ENCODE assay signal across 8 mouse cellular contexts in genomic region chr17:72925804-72926617, GRCm38 (mm10). TPM values are rescaled to one million over a fixed set of nuclear protein-coding genes. Genes with fewer than 3 reads are reported as not detected.
DNase-seq lines count a peak whose midpoint lies in the region; ATAC-seq and TF ChIP-seq lines count a peak whose summit lies in the region.

No protein-coding gene starts in this region.

- H3K4me3 ChIP-seq in lung, adult 2 months (replicated peaks; ENCODE audit: extremely low read depth, low read depth, low read length) = no peak overlapping the region
- no peak overlapping the region for H3K4me3 ChIP-seq in forebrain, embryonic 16.5 days (replicated peaks; ENCODE audit: low read length)
- no peak overlapping the region for H3K4me3 ChIP-seq in hindbrain, embryonic 11.5 days (ENCODE audit: low read depth, low read length)
- H3K4me3 ChIP-seq in midbrain, embryonic 12.5 days = no peak overlapping the region

- no peaks in the 10 kb centered on the region for H3K9me3 ChIP-seq in forebrain, embryonic 16.5 days (ENCODE audit: control insufficient read depth, low read length)
- H3K9me3 ChIP-seq in hindbrain, embryonic 11.5 days (ENCODE audit: control insufficient read depth, low read length) = no peaks in the 10 kb centered on the region
- H3K9me3 ChIP-seq in midbrain, embryonic 12.5 days = no peaks in the 10 kb centered on the region

- peak overlapping the region; percentile 33 for H3K27ac ChIP-seq in forebrain, embryonic 16.5 days (ENCODE audit: low read length)
- H3K27ac ChIP-seq in hindbrain, embryonic 11.5 days (ENCODE audit: low read depth, low read length) = peak overlapping the region; percentile 84
- H3K27ac ChIP-seq in midbrain, embryonic 12.5 days (replicated peaks) = peak overlapping the region; percentile 75

- H3K4me1 ChIP-seq in lung, adult 2 months (ENCODE audit: control insufficient read depth, insufficient read depth, low read length) = peaks cover 18% of the 10 kb centered on the region
- peaks cover 54% of the 10 kb centered on the region for H3K4me1 ChIP-seq in forebrain, embryonic 16.5 days (replicated peaks; ENCODE audit: control insufficient read depth, insufficient read depth, low read length)
- peaks cover 9% of the 10 kb centered on the region for H3K4me1 ChIP-seq in hindbrain, embryonic 11.5 days (replicated peaks; ENCODE audit: control insufficient read depth, insufficient read depth, low read length)
- H3K4me1 ChIP-seq in midbrain, embryonic 12.5 days = peaks cover 44% of the 10 kb centered on the region

- ATAC-seq in forebrain, embryonic 16.5 days = peak; percentile 94
- ATAC-seq in hindbrain, embryonic 11.5 days (ENCODE audit: low FRiP score) = peak; percentile 91
- ATAC-seq in midbrain, embryonic 12.5 days (ENCODE audit: low FRiP score, low read depth) = peak; percentile 87

- WGBS in lung, adult 2 months = 32% methylated on average over 12 of the region's 12 CpGs
- WGBS in forebrain, embryonic 16.5 days = 15% methylated on average over 12 of the region's 12 CpGs
- WGBS in hindbrain, embryonic 11.5 days = 41% methylated on average over 12 of the region's 12 CpGs
- WGBS in midbrain, embryonic 12.5 days = 34% methylated on average over 12 of the region's 12 CpGs

- TF ChIP-seq POLR2A in lung, adult 2 months (IDR thresholded peaks at IDR 0.05; ENCODE audit: borderline replicate concordance, extremely low read depth, low read depth, low read length) = 0 out of 2 replicates have a peak, but pooled peaks have one; percentile 22

- no peaks in the 10 kb centered on the region for H3K36me3 ChIP-seq in forebrain, embryonic 16.5 days (ENCODE audit: control insufficient read depth, insufficient read depth)
- no peaks in the 10 kb centered on the region for H3K36me3 ChIP-seq in hindbrain, embryonic 11.5 days (ENCODE audit: control insufficient read depth, insufficient read depth, low read length)
- peaks cover 36% of the 10 kb centered on the region for H3K36me3 ChIP-seq in midbrain, embryonic 12.5 days

- no peaks in the 10 kb centered on the region for H3K27me3 ChIP-seq in forebrain, embryonic 16.5 days (replicated peaks; ENCODE audit: control insufficient read depth, insufficient read depth, low read length)
- no peaks in the 10 kb centered on the region for H3K27me3 ChIP-seq in hindbrain, embryonic 11.5 days (ENCODE audit: control insufficient read depth, insufficient read depth, low read length)
- no peaks in the 10 kb centered on the region for H3K27me3 ChIP-seq in midbrain, embryonic 12.5 days

- H3K4me2 ChIP-seq in forebrain, embryonic 16.5 days (ENCODE audit: low read length) = peak overlapping the region; percentile 23
- H3K4me2 ChIP-seq in hindbrain, embryonic 11.5 days (replicated peaks; ENCODE audit: low read depth, low read length) = no peak overlapping the region
- H3K4me2 ChIP-seq in midbrain, embryonic 12.5 days (replicated peaks) = peak overlapping the region; percentile 12; the same call in 1 of the 2 replicates

- no peak for TF ChIP-seq CTCF in lung, adult 2 months (IDR thresholded peaks at IDR 0.05; ENCODE audit: insufficient read depth, low read length)

- no peak for DNase-seq in lung, adult 2 months
- DNase-seq in lung, postnatal 14 days = no peak
- peak; percentile 64 for DNase-seq in hindbrain, embryonic 11.5 days (ENCODE audit: low spot score)
- DNase-seq in layer of hippocampus, adult 9-11 months = peak; percentile 94
- peak; percentile 84 for DNase-seq in telencephalon, adult 2 months (ENCODE audit: low read depth, low spot score)
- DNase-seq in yolk sac, embryonic 10.5 days (ENCODE audit: low spot score) = no peak

- peak overlapping the region; percentile 40 for H3K9ac ChIP-seq in forebrain, embryonic 16.5 days (replicated peaks; ENCODE audit: low read depth, low read length)
- H3K9ac ChIP-seq in hindbrain, embryonic 11.5 days (ENCODE audit: low read depth, low read length) = peak overlapping the region; percentile 25; the same call in 1 of the 2 replicates
- H3K9ac ChIP-seq in midbrain, embryonic 12.5 days (replicated peaks) = 0 out of 2 replicates have a peak overlapping the region, but pooled peaks have one; percentile 25

RNA-seq across cellular contexts. Expression of gene Lbh, which starts 7.9 kb away (rescaled TPM):
- 151 and 253 TPM in 2 replicates for polyA plus RNA-seq in lung, adult 2 months (2012; rRNA removed)
- polyA plus RNA-seq in forebrain, embryonic 16.5 days (2015; fragmentation: Nextera tagmentation; extraction: Ambion mirVana) = 4.3 TPM in 2 replicates
- 7.0 and 8.6 TPM in 2 replicates for polyA plus RNA-seq in hindbrain, embryonic 11.5 days (2014; fragmentation: Nextera tagmentation; extraction: Ambion mirVana)
- 3.4 TPM in 2 replicates for polyA plus RNA-seq in midbrain, embryonic 12.5 days (2016; fragmentation: Nextera tagmentation; extraction: Ambion mirVana)

Comparison
In these comparisons a context has a peak if more than half of its experiments do, and no peak if none do; other contexts are left out.
1. DNase-seq: peak in hindbrain, embryonic 11.5 days (single experiment), layer of hippocampus, adult 9-11 months (single experiment) and telencephalon, adult 2 months (single experiment); none in lung, adult 2 months (single experiment), lung, postnatal 14 days (single experiment) and yolk sac, embryonic 10.5 days (single experiment).
2. H3K27ac ChIP-seq: peak in every context shown above with its lines; median percentile 84 in hindbrain, embryonic 11.5 days; 75 in midbrain, embryonic 12.5 days; 33 in forebrain, embryonic 16.5 days.
3. RNA of gene Lbh, which starts 7.9 kb away (polyA plus RNA-seq): 151 to 253 TPM in lung, adult 2 months; 7.0 to 8.6 TPM in hindbrain, embryonic 11.5 days, 4.3 TPM in forebrain, embryonic 16.5 days and 3.4 TPM in midbrain, embryonic 12.5 days; every median in the first group is over 10 times any median in the second.
4. Peak in every context shown above with its lines, with median percentiles within 50 percentile points of each other: ATAC-seq and H3K9ac ChIP-seq.